Mouse (Mus musculus) left cerebral cortex, postnatal 10 days (tissue): ENCODE results near the gene Ube2v1. TPM values are rescaled to one million over a fixed set of nuclear protein-coding genes. Genes with fewer than 3 reads are reported as not detected.

Experiments used
- DNase-seq, 2 experiments: peaks; one replicate each; pipeline ENCODE4 v3.0.0; 2021 to 2022; ENCODE audit warnings: low spot score in 2 of 2, mixed read lengths in 1 of 2; ENCODE audit errors: extremely low spot score in 1 of 2
- intact Hi-C: fragments of 180-260 bp; cut with DNase I; formaldehyde crosslinking; loops from one replicate; pipeline ENCODE4 v1.15.1; 2025
- total RNA-seq, 2 experiments: library from RNA; stranded (reverse); gene quantifications; 2 replicates each; pipeline ENCODE4 v1.2.3; 2021

Ube2v1 gene
- total RNA-seq: 100 to 1,000 TPM; 245 to 255 TPM

- intact Hi-C loops: no loop called here
- peak; percentile 94 to 97 for DNase-seq
These were observed at the start of gene Ube2v1 for GRCm38 (mm10) chr2:167631591-167632448. Gene Ube2v1, minus strand, starts transcription at chr2:167632095.

GRCm38 (mm10) chr2:167680657-167681056, 48.8 kb upstream of the Ube2v1 start:
- intact Hi-C loops: loop anchor here (10.0 kb wide), 2 partner anchors 334 to 404 kb away; partner anchors contain the start of genes Pard6b and Ripor3
- DNase-seq: peak in 1 of 2 experiments; percentile 66

DNA sequence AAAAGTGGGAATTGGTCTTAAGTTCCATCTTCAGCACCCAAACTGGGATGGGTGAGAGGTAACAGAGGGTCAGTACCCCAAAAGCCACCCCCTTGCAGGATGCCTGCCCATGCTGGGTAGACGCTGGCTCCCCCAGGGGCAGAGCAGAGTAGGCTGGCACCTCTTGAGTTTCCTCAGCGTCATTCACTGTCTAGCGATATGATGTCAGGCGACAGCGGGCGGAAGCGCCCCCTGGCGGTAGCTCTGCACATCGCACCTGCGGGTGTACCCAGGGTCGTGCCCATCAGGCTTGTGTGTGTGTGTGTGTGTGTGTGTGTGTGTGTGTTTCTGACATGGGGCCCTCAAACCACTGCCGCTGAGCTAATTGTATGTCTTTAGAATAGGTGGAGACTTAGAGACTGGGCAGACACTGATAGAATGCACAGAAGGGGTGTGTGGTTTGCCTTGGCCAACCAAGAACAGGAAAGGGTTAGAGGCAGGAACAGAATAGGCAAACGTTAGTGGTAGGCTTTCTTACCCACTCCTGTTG, 48.1 kb upstream of the Ube2v1 start:
- DNase-seq: peak in 1 of 2 experiments; percentile 85
- intact Hi-C loops: loop anchor here (5.0 to 10.0 kb wide), 4 partner anchors 38 to 405 kb away; partner anchors contain the start of genes Pard6b, Ripor3 and Snai1

GRCm38 (mm10) chr2:167678600-167678999, 46.7 kb upstream of the Ube2v1 start:
- no peak for DNase-seq
- intact Hi-C loops: loop anchor here (5.0 kb wide), 2 partner anchors 36 to 141 kb away; partner anchors contain the start of gene Snai1

- intact Hi-C loops: loop anchor here (5.0 kb wide), 2 partner anchors 33 to 138 kb away; partner anchors contain the start of gene Snai1
These were observed 43.4 kb upstream of the Ube2v1 start for GRCm38 (mm10) chr2:167675120-167675909.

DNA sequence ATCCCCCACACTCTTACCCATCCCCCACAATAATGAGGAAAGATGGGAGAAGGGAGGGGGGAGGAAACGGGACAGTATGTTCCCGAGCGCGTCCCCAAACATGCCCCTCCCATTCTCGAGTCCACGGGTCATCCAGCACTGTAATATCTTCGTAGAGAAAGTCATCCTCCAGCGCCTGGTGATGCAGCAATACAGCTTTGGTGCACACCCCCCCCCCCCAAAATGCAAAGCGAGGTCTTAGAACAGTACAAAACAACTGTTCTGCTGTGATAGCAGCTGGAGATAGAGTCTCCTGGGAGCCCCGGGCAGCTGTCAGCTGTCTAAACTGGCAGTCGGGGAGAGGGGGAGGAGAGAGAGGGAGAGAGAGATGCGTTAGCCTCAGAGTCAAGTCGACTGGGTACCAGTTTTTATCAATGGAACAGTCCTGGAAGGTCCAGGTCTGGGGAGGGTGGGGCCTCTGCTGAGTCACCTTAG, 40.4 kb upstream of the Ube2v1 start:
- intact Hi-C loops: no loop called here

More at GRCm38 (mm10) chr2:167675120-167675909, 43.4 kb upstream of the Ube2v1 start:
- DNase-seq: no peak

GRCm38 (mm10) chr2:167671101-167671633, 39.3 kb upstream of the Ube2v1 start:
- intact Hi-C loops: no loop called here

More for the DNA sequence above, 40.4 kb upstream of the Ube2v1 start:
- no peak for DNase-seq

DNA sequence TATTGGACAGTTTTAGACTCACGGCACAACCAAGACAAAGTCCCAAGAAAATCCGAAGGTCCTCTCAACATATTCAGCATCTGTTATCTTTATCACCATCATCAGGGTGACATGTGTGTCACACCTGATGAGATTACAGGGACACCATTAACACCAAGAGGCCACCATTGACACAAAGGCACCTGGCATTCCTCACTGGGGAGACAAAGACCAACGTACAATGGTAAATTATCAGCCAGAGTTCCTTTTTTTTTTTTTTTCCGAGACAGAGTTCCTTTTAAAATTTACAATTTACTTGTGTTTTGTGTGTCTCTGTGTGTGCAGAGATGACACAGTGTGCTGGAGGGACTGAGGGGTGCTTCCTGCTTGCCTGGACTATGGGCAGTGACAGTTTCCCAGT, 37.5 kb upstream of the Ube2v1 start:
- intact Hi-C loops: no loop called here
- DNase-seq: no peak

More at GRCm38 (mm10) chr2:167671101-167671633, 39.3 kb upstream of the Ube2v1 start:
- DNase-seq: no peak

DNA sequence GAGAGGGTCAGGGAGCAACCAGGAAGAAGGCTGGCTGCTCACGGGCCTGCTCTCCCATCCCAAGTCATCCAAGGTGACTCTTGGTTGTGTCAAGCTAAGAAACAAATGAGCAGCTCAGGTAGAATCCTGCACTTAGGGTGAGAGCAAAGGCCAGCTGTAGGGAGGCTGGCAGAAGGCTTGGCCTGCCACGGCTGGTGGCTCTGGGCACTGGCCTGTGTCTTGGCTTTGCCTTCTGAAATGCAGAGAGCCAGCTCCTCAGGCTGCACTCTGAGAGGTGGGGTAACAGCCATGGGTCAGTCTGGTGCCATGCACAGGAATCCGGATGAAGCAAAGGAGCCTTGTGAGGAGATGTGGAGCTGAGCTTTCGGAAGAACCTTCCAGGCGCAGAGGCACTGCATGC, 36.5 kb upstream of the Ube2v1 start:
- intact Hi-C loops: no loop called here
- DNase-seq: no peak

GRCm38 (mm10) chr2:167665972-167666713, 34.2 kb upstream of the Ube2v1 start:
- intact Hi-C loops: no loop called here
- no peak for DNase-seq

DNA sequence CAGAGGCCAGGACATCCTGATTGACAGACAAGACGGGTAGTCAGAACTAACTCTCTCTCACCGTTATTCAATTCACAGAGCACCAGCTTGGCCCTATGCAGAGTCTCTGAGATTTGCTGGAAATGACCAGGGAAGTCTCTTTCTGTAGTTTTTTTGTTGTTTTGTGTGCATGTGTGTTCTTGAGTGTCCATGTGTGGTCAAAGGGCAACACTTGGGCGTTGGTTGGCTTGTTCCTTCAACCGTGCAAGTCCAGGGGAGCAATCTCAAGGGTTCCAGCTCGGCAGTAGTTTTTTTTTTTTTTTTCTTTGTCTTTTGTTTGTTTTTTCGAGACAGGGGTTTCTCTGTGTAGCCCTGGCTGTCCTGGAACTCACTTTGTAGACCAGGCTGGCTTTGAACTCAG, 30.8 kb upstream of the Ube2v1 start:
- intact Hi-C loops: no loop called here
- no peak for DNase-seq

GRCm38 (mm10) chr2:167661270-167662203, 29.6 kb upstream of the Ube2v1 start, which contains the start of gene Gm20431:
Gene Gm20431, minus strand, starts transcription at chr2:167661496.
- intact Hi-C loops: no loop called here
- peak; percentile 93 to 99 for DNase-seq

- intact Hi-C loops: no loop called here
- no peak for DNase-seq
These were observed 28.7 kb upstream of the Ube2v1 start for GRCm38 (mm10) chr2:167660611-167660971.

- intact Hi-C loops: no loop called here
- peak in 1 of 2 experiments; percentile 72 for DNase-seq
These were observed 28.1 kb upstream of the Ube2v1 start for GRCm38 (mm10) chr2:167659847-167660610.

DNA sequence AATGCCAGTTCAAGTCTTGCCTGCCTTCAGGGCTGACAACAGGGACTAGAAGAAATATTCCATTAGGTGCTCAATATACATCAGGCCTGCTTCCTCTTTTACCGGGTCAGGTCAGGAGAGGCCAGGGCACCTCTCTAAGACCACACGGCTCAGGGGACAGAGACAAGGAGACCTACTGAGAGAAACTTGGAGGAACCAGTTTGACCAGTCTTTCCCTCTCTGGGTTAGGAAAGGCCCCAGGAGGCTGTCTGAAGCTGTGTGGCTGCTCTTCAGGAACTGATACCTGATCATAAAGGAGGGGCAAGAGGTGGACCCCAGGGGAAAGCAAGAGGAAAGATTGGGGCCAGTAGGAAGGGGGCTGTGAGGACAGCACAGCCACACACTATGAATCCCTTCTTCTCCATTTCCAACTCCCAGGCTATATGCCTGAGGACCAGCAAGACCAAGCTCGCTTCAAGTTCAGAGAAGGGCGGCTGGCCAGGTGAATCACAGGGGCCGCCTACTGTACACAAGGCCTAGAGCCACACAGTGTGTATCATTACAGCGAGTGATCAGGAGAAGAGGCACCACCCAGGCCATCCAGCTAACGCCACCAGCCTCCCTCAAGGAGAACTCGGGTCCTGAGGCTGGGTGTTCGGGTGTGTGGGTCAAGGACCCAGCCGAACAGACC, 27.4 kb upstream of the Ube2v1 start:
- intact Hi-C loops: no loop called here
- no peak for DNase-seq

DNA sequence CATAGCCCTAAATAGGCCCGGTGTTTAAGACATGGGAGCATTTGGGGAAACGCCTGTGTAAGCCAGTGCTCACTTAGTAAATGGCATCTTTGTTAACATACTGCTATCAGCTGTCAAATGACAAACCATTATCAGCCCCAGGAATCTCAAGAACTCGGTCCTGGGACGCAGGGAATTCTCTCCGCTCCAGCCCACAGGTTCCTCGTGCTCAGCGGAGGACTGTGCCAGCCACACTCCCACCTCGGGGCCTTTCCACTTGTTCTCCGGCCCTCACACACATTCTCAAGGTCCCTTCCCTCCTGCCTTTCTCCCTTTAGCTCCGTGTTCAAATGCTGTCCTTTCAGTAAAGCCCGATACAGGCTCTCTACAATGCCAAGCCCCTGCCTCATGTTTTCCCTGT, 26.8 kb upstream of the Ube2v1 start:
- intact Hi-C loops: no loop called here
- DNase-seq: no peak
